Mouse (Mus musculus): ENCODE measurements around the gene Matn4. TPM values are rescaled to one million over a fixed set of nuclear protein-coding genes. Genes with fewer than 3 reads are reported as not detected.

Matn4 gene
- 0.69 TPM for polyA plus RNA-seq (2017; shearing (Covaris generic))

GRCm38 (mm10) chr2:164405060-164405459 lies at the start of gene Matn4:
Gene Matn4 (minus strand): TSS chr2:164405160.

GRCm38 (mm10) chr2:164443460-164444000 lies 38.6 kb upstream of the Matn4 start, which contains the start of gene Sdc4:
Gene Sdc4 (minus strand): TSS chr2:164443887.

GRCm38 (mm10) chr2:164402906-164403305 lies 2.1 kb downstream of the Matn4 start, which contains the start of gene Rbpjl:
Gene Rbpjl (plus strand): TSS chr2:164403141.

GRCm38 (mm10) chr2:164389020-164389419 lies 15.9 kb downstream of the Matn4 start, which contains the start of gene Slpi:
Gene Slpi (minus strand): TSS chr2:164389095.

Other genes with a start within 250 kb of the Matn4 start
- 0.13 TPM for gene Kcns1, start 234.0 kb downstream of the Matn4 start, polyA plus RNA-seq (2017; shearing (Covaris generic))
- gene Wfdc5, start 222.4 kb downstream of the Matn4 start, polyA plus RNA-seq (2017; shearing (Covaris generic)), result 0.38 TPM
- gene Wfdc12, start 214.6 kb downstream of the Matn4 start, polyA plus RNA-seq (2017; shearing (Covaris generic)), result not detected
- gene Wfdc15a, start 205.0 kb downstream of the Matn4 start, polyA plus RNA-seq (2017; shearing (Covaris generic)), result not detected
- not detected for gene Wfdc15b, start 183.5 kb downstream of the Matn4 start, polyA plus RNA-seq (2017; shearing (Covaris generic))
- gene Svs2, start 166.7 kb downstream of the Matn4 start, polyA plus RNA-seq (2017; shearing (Covaris generic)), result not detected
- gene Svs3b, start 148.5 kb downstream of the Matn4 start, polyA plus RNA-seq (2017; shearing (Covaris generic)), result not detected
- not detected for gene Svs4, start 126.7 kb downstream of the Matn4 start, polyA plus RNA-seq (2017; shearing (Covaris generic))
- gene Svs3a, start 115.9 kb downstream of the Matn4 start, polyA plus RNA-seq (2017; shearing (Covaris generic)), result not detected
- gene Svs6, start 88.4 kb downstream of the Matn4 start, polyA plus RNA-seq (2017; shearing (Covaris generic)), result not detected
- gene Svs5, start 72.4 kb downstream of the Matn4 start, polyA plus RNA-seq (2017; shearing (Covaris generic)), result not detected
- gene Slpi, start 16.1 kb downstream of the Matn4 start, polyA plus RNA-seq (2017; shearing (Covaris generic)), result 12.2 TPM
- gene Rbpjl, start 2.0 kb downstream of the Matn4 start, polyA plus RNA-seq (2017; shearing (Covaris generic)), result 0.71 TPM
- 0.63 TPM for gene Sdc4, start 38.7 kb upstream of the Matn4 start, polyA plus RNA-seq (2017; shearing (Covaris generic))
- gene Sys1, start 51.8 kb upstream of the Matn4 start, polyA plus RNA-seq (2017; shearing (Covaris generic)), result 86.9 TPM
- 11.7 TPM for gene Gm20458, start 55.8 kb upstream of the Matn4 start, polyA plus RNA-seq (2017; shearing (Covaris generic))
- 0.41 TPM for gene Trp53tg5, start 68.6 kb upstream of the Matn4 start, polyA plus RNA-seq (2017; shearing (Covaris generic))
- gene Dbndd2, start 80.9 kb upstream of the Matn4 start, polyA plus RNA-seq (2017; shearing (Covaris generic)), result 1.6 TPM
- 12.8 TPM for gene Pigt, start 92.4 kb upstream of the Matn4 start, polyA plus RNA-seq (2017; shearing (Covaris generic))
- not detected for gene Wfdc2, start 157.3 kb upstream of the Matn4 start, polyA plus RNA-seq (2017; shearing (Covaris generic))
- not detected for gene Spint3, start 168.3 kb upstream of the Matn4 start, polyA plus RNA-seq (2017; shearing (Covaris generic))
- gene Wfdc6a, start 180.3 kb upstream of the Matn4 start, polyA plus RNA-seq (2017; shearing (Covaris generic)), result 0.49 TPM
- not detected for gene Eppin, start 188.4 kb upstream of the Matn4 start, polyA plus RNA-seq (2017; shearing (Covaris generic))
- gene Wfdc6b, start 208.4 kb upstream of the Matn4 start, polyA plus RNA-seq (2017; shearing (Covaris generic)), result not detected
- not detected for gene Wfdc8, start 208.5 kb upstream of the Matn4 start, polyA plus RNA-seq (2017; shearing (Covaris generic))
- gene Wfdc16, start 233.6 kb upstream of the Matn4 start, polyA plus RNA-seq (2017; shearing (Covaris generic)), result not detected

Measured in effector memory CD4-positive, alpha-beta T cell, adult 7 months (primary cell).